Mouse (Mus musculus) limb, embryonic 12.5 days (tissue): ENCODE results near the gene Zik1. TPM values are rescaled to one million over a fixed set of nuclear protein-coding genes. Genes with fewer than 3 reads are reported as not detected.

ENCODE experiments used
- ATAC-seq: fragments of 200-750 bp; cut with Nextera tagmentation; 2 replicates; pipeline ENCODE4 v1.8.0; 2017; ENCODE audit warnings: low read depth, moderate TSS enrichment; ENCODE audit not compliant: insufficient number of reproducible peaks, insufficient read depth, low FRiP score, low TSS enrichment
- H3K27ac ChIP-seq: fragments of 300-500 bp; sonication (generic); 2 replicates; pipeline ENCODE4 v1.5.1; 2016; ENCODE audit warnings: mild to moderate bottlenecking, moderate library complexity
- H3K27me3 ChIP-seq: fragments of 300-500 bp; sonication (generic); 2 replicates; pipeline ENCODE4 v1.6.1; 2016; ENCODE audit warnings: mild to moderate bottlenecking, moderate library complexity
- H3K36me3 ChIP-seq: fragments of 300-500 bp; sonication (generic); 2 replicates; pipeline ENCODE4 v1.6.1; 2016; ENCODE audit warnings: mild to moderate bottlenecking, moderate library complexity
- H3K4me1 ChIP-seq: fragments of 300-500 bp; sonication (generic); replicated peaks from 2 replicates; pipeline ENCODE4 v1.6.1; 2016
- H3K4me2 ChIP-seq: fragments of 300-500 bp; sonication (generic); 2 replicates; pipeline ENCODE4 v1.6.1; 2016; ENCODE audit warnings: mild to moderate bottlenecking, moderate library complexity
- H3K4me3 ChIP-seq: fragments of 300-500 bp; sonication (generic); replicated peaks from 2 replicates; pipeline ENCODE4 v1.5.1; 2016; ENCODE audit warnings: mild to moderate bottlenecking
- H3K9ac ChIP-seq: fragments of 300-500 bp; sonication (generic); replicated peaks from 2 replicates; pipeline ENCODE4 v1.6.1; 2016; ENCODE audit warnings: mild to moderate bottlenecking, moderate library complexity
- H3K9me3 ChIP-seq: fragments of 300-500 bp; sonication (generic); 2 replicates; pipeline ENCODE4 v1.6.1; 2016; ENCODE audit warnings: mild to moderate bottlenecking, moderate library complexity
- WGBS: fragments of 180-500 bp; shearing (Covaris S2); methylation state at CpG from one replicate; pipeline ENCODE4 v1.1.7; 2016; 5-methylcytosine and 5-hydroxymethylcytosine counted together
- polyA plus RNA-seq: library from polyadenylated mRNA; unstranded; fragments of >200 nt; fragmentation: Nextera tagmentation; extraction: Ambion mirVana; gene quantifications from 2 replicates; pipeline ENCODE4 v1.2.1, GENCODE M21; 2016

Gene Zik1
- 32.4 TPM in 2 replicates for polyA plus RNA-seq

DNA sequence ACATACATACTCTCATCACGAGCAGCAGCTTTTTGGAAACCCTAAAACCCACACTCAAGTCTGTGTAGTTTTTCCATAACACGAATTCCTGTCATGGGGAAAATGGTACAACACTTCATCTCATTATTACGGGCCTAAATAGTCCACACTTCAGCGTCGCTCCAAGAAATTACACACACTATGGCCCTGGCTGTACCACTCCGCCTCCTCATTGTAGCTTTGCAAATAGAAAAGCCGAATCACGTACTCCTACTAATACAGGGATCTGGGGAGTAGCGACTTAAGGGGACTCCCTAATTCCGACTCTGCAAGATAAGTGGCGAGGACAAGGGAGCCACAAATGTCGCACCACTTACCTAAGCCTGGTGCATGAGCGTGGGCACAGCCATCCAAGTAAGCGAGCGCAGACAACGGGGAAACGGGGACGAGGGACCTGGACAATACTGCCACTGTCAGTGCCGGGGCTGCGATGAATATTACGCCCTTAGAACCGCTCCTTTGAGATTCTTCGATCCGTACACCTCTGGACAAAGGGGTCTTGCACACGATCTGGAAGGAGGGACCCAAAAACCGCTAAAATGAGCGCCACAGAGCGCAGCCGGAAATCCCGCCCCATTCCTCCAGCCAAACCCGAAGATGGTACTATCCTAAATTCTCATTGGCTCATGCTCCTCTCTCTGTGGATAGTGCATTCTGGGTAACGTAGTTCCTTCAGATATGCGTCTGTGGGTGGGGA lies at the start of gene Zik1:
Gene Zik1 (minus strand): TSS at position 609 of the 736 bp plus-strand sequence.
- peaks cover 34% of the 10 kb centered on the region for H3K36me3 ChIP-seq
- no peaks in the 10 kb centered on the region for H3K9me3 ChIP-seq
- no peaks in the 10 kb centered on the region for H3K27me3 ChIP-seq
- 2% methylated on average over 33 of the region's 33 CpGs for WGBS
- H3K27ac ChIP-seq, result 0 out of 2 replicates have a peak within 1 kb of the TSS, but pooled peaks have one; percentile 50
- H3K4me2 ChIP-seq, result peak within 1 kb of the TSS; percentile 65
- peaks cover 8% of the 10 kb centered on the region for H3K4me1 ChIP-seq
- H3K9ac ChIP-seq, result peak within 1 kb of the TSS; percentile 79
- ATAC-seq, result peak; percentile 98
- H3K4me3 ChIP-seq, result peak within 1 kb of the TSS; percentile 66

DNA sequence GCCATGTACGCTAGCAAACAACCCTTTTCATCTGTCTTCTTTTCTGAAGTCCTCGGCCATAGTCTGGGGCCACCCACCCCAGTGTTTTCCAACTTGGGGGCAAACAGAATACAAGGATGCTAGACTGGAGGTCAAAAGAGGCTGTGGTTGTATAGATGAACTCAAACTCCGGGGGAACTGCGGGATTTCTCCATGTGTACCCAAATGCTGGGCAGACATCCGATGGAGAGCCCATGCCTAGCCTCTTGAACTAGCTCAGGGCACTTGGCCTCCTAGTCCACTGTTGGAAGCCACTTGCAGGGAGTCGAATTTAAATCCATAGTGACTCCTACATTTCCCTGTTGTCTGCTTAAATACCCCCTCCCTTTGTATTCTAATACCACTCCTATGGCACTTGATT lies 384 bp upstream of the Zik1 start:
- peaks cover 8% of the 10 kb centered on the region for H3K4me1 ChIP-seq
- WGBS, result 35% methylated on average over 6 of the region's 6 CpGs
- peak overlapping the region; percentile 66 for H3K4me3 ChIP-seq
- peak overlapping the region; percentile 65 for H3K4me2 ChIP-seq
- H3K27me3 ChIP-seq, result no peaks in the 10 kb centered on the region
- H3K36me3 ChIP-seq, result peaks cover 27% of the 10 kb centered on the region
- H3K27ac ChIP-seq, result no peak overlapping the region
- H3K9me3 ChIP-seq, result no peaks in the 10 kb centered on the region
- no peak; the same call in 1 of the 2 replicates for ATAC-seq
- no peak overlapping the region for H3K9ac ChIP-seq

DNA sequence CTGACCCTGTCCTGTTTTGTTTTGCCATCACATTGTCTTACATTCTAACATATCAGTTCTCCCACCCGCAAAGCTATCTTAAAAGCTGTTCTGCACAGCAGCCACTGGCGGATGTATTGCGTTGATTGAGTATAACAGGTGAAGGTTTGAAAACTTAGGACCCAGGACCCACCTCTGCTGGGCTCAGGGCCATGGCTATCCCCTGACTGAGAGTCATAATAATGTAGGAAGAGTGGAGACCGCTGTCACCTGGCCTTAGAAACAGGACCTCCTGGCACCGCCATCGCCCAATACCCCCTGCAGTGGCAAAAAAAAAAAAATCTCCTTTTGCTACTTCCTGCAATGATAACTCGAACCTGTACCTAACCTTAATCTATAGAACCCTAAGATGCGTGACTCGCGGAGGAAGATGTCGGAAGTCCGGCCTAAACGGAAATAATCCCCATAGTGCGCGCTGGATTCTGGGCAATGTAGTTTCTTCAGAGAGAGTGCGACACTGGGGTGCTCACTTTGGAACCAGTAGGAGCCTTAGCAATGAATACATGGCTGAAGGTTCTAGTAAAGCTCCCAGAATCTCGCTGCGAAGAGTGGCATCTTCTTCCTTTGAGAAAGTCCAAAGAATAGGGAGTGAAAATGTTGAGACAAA lies 14.5 kb downstream of the Zik1 start:
- WGBS, result 67% methylated on average over 18 of the region's 18 CpGs
- H3K27me3 ChIP-seq, result no peaks in the 10 kb centered on the region
- H3K4me3 ChIP-seq, result peak overlapping the region; percentile 16

GRCm38 (mm10) chr7:10479813-10480212 lies 15.4 kb downstream of the Zik1 start:
- ATAC-seq, result no peak
- H3K27ac ChIP-seq, result no peak overlapping the region

More for the DNA sequence above, 14.5 kb downstream of the Zik1 start:
- no peak for ATAC-seq
- Histone ChIP-seq H3K36me3 (no peaks in the 10 kb centered on the region), H3K9ac (no peak overlapping the region), H3K27ac (no peak overlapping the region), H3K4me1 (no peaks in the 10 kb centered on the region), H3K4me2 (peak overlapping the region; percentile 29; the same call in 1 of the 2 replicates), H3K9me3 (0 out of 2 replicates have a peak, but pooled peaks cover 8% of the 10 kb centered on the region)

DNA sequence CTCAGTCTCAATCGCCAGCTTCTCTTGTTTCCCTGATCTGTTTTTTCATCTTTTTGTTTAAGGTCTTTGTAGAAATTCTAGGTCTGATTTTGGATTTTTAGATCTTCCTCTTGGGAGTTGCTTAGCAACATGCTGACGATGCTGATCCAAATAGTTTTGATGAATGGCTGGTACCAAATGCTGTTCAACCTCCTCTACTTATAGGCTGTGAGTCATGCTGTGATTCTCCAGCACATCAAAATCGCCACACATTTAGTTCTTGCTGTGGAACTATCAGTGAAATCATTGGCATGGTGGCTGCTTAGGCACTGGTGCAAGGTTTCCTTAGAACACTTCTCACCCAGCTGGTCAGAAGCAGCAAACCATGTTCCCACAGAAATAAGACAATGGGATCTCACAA lies 37.0 kb downstream of the Zik1 start:
- Histone ChIP-seq H3K4me3 (no peak overlapping the region), H3K27me3 (no peaks in the 10 kb centered on the region), H3K9ac (no peak overlapping the region), H3K4me1 (no peaks in the 10 kb centered on the region), H3K27ac (no peak overlapping the region), H3K9me3 (peaks cover 11% of the 10 kb centered on the region), H3K36me3 (no peaks in the 10 kb centered on the region), H3K4me2 (no peak overlapping the region)
- 76% methylated on average over 3 of the region's 3 CpGs for WGBS
- no peak for ATAC-seq

More at GRCm38 (mm10) chr7:10479813-10480212, 15.4 kb downstream of the Zik1 start:
- Histone ChIP-seq H3K4me2 (no peak overlapping the region), H3K36me3 (no peaks in the 10 kb centered on the region), H3K4me3 (no peak overlapping the region), H3K27me3 (no peaks in the 10 kb centered on the region), H3K9me3 (0 out of 2 replicates have a peak, but pooled peaks cover 8% of the 10 kb centered on the region), H3K9ac (no peak overlapping the region), H3K4me1 (no peaks in the 10 kb centered on the region)

DNA sequence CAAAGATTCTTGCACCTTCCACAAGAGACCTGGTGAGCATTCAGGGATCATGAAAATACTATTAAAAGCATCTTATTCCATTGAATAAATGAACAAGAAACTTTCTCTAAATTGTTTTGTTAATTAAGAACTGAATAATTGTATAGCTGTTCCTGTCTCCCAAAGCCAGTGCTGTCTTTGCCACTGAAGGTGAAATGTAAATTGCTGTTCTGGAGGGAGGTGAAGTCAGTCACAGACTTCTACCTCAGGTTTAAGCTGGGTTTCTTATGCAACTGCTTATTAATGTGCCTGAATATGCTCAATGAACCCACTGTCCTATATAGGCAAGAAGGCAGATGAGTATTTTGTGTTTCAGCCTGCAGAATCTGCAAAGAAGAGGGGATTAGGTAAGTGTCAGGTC lies 52.2 kb downstream of the Zik1 start, which contains the start of gene Vmn1r67:
Gene Vmn1r67 (plus strand): TSS at position 301 of the 400 bp plus-strand sequence.
- no peaks in the 10 kb centered on the region for H3K4me1 ChIP-seq
- H3K9me3 ChIP-seq, result peaks cover 30% of the 10 kb centered on the region
- ATAC-seq, result no peak

More for the DNA sequence above, 52.2 kb downstream of the Zik1 start, which contains the start of gene Vmn1r67:
- no peak within 1 kb of the TSS for H3K9ac ChIP-seq
- no peak within 1 kb of the TSS for H3K27ac ChIP-seq
- no peak within 1 kb of the TSS for H3K4me2 ChIP-seq
- H3K4me3 ChIP-seq, result no peak within 1 kb of the TSS
- no peaks in the 10 kb centered on the region for H3K27me3 ChIP-seq
- H3K36me3 ChIP-seq, result no peaks in the 10 kb centered on the region

Other genes with a start within 250 kb of the Zik1 start
- not detected in 2 replicates for gene Vmn1r66, start 217.4 kb downstream of the Zik1 start, polyA plus RNA-seq
- gene Vmn1r67, start 52.1 kb downstream of the Zik1 start, polyA plus RNA-seq, result not detected in 2 replicates
- not detected in 2 replicates for gene Vmn1r68, start 63.1 kb upstream of the Zik1 start, polyA plus RNA-seq
- gene Vmn1r69, start 118.3 kb upstream of the Zik1 start, polyA plus RNA-seq, result not detected in 2 replicates
- gene Vmn1r70, start 136.1 kb upstream of the Zik1 start, polyA plus RNA-seq, result not detected in 2 replicates
- gene Nlrp4b, start 192.4 kb upstream of the Zik1 start, polyA plus RNA-seq, result not detected in 2 replicates